Mouse (Mus musculus) heart, postnatal 25 days (tissue): ENCODE results near the gene Vezf1. TPM values are rescaled to one million over a fixed set of nuclear protein-coding genes. Genes with fewer than 3 reads are reported as not detected.
"Not testable (repeated sequence)": the region's sequence is repeated elsewhere in the genome, so short reads cannot be mapped to it uniquely, and the experiment has no call there.

ENCODE experiments used
- DNase-seq: peaks from one replicate; pipeline ENCODE4 v3.0.0; 2022; ENCODE audit warnings: low spot score
- intact Hi-C: fragments of 180-260 bp; cut with DNase I; formaldehyde crosslinking; loops from one replicate; pipeline ENCODE4 v1.15.1; 2025
- total RNA-seq, 2 experiments: library from RNA; stranded (reverse); gene quantifications; 2 replicates each; pipeline ENCODE4 v1.2.3; 2021

Gene Vezf1
- 10 to 100 TPM; 40.7 to 45.3 TPM for total RNA-seq

DNA sequence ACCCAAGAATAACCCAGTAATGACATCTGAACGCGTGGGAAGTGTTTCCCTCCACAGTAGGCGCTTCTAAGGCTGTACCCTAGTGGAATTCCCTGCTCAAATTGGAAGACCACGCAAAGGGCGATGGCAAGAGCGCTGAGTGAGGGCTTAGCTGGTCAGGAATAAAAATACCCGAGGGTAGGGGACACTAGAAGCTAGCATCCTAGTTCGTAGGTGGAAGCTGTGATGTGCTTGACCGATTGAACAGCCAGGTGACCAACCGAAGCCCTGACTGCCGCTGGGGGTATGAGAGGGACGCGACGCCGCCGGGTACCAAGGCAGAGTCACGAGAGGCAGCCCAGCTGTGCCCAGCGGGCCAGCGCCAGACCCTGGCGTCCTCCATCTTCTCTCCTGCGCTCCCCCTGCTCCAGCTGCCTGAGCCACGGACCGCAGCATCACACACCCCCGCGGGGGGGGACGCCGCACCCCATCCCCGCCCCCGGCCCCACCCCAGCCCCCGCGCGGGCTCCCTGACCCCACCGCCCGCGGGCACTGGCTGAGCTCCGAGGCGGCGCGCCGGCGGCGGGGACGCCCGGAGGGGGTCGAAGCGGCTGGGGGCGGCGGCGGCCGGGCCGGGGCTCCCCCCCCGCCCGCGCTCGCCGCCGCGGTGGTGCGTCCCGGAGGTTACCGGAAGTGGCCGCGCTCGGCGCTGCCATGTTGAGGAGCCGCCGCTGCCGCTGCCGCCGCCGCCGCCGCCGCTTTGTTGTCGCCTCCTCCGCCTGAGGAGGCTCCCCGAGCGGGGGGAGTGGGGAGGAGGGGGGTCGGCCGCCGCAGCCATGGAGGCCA, at the start of gene Vezf1:
Gene Vezf1, plus strand, starts transcription at position 694 of the 825 bp plus-strand sequence.
- intact Hi-C loops = loop anchor here (2.0 to 5.0 kb wide), 4 partner anchors 31 to 121 kb away; partner anchors contain the start of gene Cuedc1
- DNase-seq = peak; percentile 57

DNA sequence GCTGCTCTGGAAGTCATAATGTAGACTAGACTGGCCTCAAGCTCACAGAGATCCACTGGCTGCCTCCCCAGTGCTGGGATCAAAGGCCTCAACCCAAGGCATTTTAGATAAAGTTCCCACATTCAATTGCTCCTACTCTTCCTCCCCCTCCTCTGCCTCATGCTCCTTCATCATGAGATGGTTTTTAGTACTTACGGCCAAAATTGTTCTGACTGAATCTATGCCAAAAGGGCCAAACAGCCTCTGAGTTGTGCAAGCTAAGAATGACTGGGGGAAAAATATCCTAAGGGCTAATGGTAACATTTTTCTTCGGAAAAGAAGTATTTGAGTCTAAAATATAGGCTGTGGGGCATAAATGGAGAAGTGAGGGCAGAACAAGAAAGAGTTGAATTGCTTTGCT, 44.1 kb upstream of the Vezf1 start:
- DNase-seq = no peak
- intact Hi-C loops = no loop called here

DNA sequence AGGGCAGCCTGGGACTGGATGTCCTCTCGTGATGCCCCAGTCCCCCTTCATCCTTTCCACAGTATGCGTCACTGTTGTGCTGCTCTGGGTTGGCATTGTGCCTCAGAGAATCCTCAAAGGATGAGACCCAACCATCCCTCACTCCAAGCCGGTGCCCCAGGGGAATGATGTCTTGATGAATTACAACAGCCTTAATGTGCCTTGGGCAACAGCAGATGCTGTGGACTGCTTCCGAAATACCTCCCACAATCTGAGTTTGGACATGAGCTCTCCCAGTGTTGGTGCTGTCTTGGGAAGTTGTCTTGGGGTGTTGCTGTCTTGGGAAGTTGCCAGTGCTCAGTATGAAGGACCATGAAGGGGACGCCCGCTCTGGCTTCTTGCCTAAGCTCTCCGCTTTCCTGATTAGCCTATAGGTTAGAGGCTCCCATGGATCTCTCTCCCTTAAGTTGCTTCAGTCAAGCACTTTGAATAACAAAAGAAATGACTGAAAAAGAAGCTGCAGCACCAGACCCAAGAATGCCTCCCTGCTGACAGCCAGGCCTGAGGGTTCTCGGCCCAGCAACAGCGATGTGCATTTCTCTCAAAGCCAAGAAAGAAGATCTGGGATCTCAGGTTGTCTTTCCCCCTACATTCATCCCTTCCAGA, 40.6 kb upstream of the Vezf1 start:
- no peak for DNase-seq
- intact Hi-C loops = no loop called here

DNA sequence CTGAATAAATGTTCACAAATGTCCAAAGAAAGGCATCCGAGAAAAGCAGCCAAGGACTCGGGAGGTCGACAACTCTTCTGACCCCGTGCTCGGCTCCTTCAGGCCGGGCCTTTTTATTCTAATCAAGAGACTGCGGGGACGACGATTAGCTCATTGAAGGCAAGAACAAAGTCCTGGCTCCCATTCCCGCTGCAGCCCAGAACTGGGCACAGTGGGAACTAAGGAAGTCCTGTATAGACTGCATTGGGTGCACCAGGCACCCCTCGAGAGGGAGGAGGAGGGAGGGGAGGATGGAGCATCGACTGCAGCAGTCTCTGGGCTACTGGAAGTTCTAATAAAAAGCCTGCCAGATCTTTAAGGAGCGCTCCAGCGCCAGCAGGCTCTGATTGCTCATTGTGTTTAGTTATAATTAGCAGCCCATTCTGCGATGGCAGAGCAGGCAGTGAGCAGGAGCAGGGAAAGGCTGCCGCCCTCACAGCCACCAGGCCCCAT, 39.8 kb upstream of the Vezf1 start:
- DNase-seq = no peak
- intact Hi-C loops = no loop called here

DNA sequence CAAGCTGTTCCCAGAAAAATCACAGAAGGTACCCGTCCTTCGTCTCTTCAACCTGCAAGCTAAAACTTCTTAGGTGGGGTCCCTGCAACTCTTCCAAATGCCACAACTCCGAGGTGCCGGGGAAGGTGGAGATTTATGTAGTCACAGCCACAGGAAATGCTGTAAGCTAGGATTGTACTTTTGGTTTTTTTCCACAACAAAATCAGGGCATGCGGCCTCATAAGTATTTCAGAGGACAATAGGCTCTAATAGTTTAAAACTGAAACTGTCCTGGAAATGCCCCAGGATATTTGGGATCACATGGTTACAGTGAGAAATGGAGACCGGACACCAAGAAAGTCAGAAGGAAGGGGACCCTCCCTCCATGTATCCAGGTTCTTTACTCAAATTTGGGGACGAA, 37.9 kb upstream of the Vezf1 start:
- DNase-seq = no peak
- intact Hi-C loops = no loop called here

DNA sequence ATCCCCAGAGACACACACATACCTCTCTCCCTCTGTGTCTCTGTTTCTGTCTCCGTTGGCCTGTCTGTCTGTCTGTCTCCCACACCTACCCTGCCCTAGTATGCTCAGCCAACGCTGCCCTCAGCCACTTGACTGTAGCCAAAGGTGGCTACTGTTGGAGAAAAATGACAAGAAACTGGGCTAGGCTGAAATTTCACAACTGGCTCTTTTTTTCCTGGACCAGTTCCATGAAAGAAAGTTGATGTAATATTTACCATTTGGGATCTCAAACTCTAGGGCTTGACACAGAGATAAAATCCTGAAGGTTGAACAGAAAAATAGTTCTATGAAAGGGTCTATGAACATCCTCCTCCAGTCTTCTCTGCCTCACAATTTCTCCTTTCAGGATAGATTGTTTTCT, 37.2 kb upstream of the Vezf1 start:
- DNase-seq = no peak
- intact Hi-C loops = no loop called here

DNA sequence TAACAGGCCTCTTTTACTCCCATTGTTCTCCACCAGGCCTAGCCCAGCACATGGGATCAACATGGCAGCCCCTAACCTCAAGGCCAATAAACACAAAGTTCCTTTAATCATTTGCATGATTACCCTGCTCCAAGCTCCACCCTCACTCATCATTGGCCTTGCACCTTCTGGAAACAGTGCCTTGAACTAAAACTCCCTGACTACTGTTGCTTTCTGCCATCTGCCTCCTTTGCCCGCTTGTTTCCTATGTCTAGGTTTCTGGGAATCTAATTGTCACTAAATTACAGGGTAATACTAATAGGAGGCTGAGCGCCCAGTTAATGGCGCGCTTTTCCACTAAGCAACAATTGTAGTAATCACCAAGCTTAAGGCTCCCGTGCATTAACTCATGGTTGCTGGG, 36.3 kb upstream of the Vezf1 start:
- intact Hi-C loops = no loop called here
- DNase-seq = no peak

DNA sequence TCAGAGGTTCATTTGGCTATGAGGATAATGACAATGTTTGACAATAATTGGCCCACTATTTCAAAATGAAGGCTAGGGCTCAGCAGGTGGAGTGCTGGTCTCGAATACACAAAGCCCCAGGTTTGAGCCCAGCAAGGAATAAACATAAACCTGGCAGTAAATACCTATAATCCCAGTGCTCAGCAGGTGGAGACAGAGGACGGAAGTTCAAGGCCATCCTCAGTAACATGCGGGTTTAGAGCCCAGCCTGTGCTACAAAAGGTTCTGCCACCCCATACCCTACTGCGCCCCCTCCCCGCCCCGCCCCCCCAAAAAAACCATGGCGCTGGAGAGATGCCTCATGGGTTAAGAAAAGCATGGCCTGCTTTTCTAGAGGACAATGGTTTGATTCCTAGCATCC, 32.1 kb upstream of the Vezf1 start:
- intact Hi-C loops = no loop called here

DNA sequence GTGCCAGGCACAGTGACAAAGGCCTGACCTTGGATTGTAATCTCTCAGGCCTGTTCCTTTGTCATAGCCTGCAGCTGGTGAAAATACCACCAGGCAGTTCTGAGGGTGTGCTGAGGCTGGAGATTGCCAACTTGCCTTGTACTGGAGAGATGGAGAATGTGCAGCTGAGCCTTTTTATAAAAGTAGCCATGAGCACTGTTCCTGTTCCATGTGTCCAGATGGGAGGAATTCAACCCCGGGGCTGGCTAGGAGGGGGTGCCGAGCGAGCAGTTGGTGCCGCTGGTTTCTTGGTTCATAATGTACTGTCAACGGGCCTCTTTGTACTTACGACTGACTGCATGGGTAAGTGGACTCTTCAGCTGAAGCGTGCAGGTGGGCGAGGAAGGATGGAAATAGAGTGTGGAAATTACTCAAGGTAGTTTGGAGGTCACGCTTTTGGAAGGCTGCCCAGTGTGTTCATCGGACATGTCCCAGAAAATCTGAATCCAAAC, 31.3 kb upstream of the Vezf1 start:
- no peak for DNase-seq
- intact Hi-C loops = no loop called here

More for the DNA sequence above, 32.1 kb upstream of the Vezf1 start:
- DNase-seq = no peak

DNA sequence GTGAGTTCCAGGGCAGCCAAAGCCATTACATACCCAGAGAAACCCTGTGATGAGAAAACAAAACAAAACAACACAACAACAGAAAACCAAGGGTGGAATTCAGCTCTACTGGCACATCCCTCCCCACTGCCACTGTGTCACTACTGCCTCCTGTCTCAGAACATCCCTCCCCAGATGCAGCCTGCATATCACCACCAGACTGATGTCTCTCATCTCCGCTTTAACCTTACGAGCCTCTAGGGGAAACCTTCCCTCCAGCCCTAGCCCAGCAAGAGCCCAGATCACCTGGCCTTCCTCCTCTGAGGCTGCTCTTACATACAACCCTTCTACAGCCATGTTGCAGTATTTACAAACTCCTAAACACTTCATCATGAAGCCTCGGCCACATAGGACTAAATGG, 30.7 kb upstream of the Vezf1 start:
- DNase-seq = no peak
- intact Hi-C loops = no loop called here

DNA sequence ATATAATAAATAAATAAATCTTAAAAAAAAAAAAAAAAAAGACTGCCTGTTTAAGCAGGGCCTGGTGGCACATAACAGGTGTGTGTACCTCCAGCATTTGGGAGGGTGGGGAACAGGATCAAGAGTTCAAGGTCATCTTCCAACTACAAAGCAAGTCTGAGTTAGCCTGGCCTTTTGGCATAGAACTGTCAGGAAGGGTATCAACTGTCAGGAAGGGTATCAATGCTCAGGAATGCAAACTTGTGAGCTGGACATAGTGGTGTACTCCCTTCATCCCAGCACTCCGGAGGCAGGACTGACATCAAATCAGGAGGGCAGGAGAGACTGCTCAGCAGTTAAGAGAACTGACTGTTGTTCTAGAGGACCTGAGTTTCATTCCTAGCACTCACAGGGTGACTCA, 29.0 kb upstream of the Vezf1 start:
- no peak for DNase-seq
- intact Hi-C loops = no loop called here

DNA sequence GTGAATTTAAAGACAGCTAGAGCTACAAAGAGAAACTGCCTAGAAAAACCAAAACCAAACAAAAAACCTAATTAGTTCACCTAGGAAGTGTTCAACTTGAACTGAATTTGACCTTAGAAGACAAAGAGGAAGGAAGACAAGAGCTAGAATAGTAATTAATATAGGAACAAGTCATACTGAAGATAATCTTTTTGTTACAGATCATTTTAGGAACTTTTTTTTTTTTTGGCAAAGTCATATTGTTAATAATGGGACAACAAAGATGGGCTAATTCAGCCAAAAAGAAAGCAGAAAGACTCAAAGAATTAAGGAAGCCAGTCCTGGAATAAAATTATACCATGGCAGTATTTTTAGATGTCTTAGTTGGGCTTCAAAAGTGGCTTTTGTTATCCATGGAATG, 23.8 kb upstream of the Vezf1 start:
- intact Hi-C loops = no loop called here
- DNase-seq = no peak

DNA sequence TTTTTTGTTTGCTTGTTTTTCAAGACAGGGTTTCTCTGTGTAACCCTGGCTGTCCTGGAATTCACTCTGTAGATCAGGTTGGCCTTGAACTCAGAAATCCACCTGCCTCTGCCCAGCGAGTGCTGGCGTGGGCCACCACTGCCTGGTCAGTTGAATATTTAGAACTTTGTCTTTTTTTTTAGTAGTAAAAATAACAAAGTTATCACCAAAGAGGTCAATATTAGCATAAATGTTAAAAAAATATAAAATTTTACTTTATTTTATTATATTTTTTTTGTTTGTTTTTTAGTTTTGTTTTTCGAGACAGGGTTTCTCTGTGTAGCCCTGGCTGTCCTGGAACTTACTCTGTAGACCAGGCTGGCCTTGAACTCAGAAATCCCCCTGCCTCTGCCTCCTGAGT, 22.9 kb upstream of the Vezf1 start:
- intact Hi-C loops = loop anchor here (5.0 kb wide), 1 partner anchor 78 kb away; no protein-coding TSS in a partner anchor
- not testable (repeated sequence) for DNase-seq

DNA sequence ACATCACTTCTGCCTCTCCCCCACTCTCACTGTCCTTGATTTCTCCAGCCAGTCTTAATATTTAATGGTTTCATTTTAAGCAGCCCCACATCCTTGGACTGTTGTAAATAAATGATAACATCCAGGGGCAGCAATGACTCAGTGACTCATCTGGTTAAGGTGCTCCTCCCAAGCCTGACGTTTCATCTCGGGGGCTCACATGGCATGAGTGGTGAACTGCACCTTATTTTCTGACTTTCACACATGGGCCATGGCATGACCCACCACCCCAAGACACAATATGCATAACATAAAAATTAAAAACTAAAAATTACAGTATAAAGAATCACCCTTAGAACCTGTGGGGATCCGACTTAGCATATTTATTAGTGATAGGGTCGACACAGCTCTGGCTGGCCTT, 22.2 kb upstream of the Vezf1 start:
- intact Hi-C loops = loop anchor here (5.0 kb wide), 1 partner anchor 79 kb away; no protein-coding TSS in a partner anchor
- no peak for DNase-seq

DNA sequence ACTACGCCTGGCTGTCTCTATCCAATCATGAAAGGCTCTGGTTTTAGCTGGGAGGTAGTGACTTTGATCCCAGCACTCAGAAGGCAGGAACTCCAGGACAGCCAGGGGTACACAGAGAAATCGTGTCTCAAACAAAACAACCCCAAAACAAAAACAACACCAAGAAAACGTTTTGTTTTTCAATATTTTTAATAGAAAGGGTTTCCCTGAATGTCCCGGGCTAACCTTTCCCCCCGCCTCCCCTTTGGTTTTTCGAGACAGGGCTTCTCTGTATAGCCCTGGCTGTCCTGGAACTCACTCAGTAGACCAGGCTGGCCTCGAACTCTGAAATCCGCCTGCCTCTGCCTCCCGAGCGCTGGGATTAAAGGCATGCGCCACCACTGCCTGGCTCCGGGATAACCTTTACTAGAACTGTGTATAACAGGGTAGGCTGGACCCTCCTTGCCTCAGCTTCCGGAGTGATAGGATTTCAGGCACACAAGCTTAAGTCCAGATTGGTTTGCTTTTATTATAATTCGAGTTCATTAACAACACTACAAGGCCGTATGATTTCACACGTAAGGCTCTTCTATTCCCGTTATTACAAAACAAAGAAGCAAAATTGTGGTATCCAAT, 21.6 kb upstream of the Vezf1 start:
- DNase-seq = no peak

DNA sequence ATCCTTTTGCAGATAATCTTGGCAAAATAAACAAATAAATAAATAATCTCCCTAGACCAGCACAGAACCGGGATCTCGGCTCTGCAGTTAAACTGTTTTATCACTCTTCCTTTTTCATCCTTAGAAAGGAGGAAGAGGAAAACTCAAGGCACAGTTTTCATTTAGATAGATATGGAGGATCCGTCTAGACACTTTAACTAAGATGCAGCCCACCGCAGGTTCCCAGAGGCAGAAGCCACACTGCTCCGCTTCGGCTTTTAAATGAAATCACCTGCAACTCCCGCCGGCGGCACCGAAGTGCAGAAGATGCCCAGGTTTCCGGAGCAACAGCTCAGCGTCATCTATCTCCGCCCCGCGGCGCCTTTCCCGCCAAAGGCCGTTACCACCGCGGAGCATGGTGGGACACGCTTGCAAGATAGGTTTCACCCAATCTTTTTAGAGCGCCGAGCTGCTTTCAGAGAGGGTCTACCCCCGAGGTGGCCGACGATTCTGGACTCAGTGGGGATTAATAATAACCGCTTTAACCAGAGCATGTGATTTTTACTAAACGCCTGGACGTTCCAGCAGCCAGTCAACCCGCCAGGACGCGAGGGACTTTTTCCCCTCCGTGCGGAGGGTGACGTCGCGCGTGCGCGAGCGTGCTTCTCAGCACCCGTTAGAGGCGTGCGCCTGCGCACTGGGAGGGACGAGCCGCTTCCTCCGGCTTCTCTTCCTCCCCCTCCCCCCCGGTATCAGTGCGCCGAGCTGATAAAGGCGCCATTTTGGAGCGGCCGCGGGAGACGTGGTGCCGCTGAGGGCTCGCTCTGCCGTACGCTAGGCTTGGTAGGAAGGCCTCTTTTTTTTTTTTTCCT, 20.9 kb upstream of the Vezf1 start, which contains the start of gene Srsf1:
Gene Srsf1, plus strand, starts transcription at position 430 of the 851 bp plus-strand sequence.
- intact Hi-C loops = loop anchor here (1.0 to 5.0 kb wide), 2 partner anchors 61 to 80 kb away; no protein-coding TSS in a partner anchor
- DNase-seq = peak; percentile 95

More for the DNA sequence above, 21.6 kb upstream of the Vezf1 start:
- intact Hi-C loops = loop anchor here (5.0 kb wide), 1 partner anchor 79 kb away; no protein-coding TSS in a partner anchor

DNA sequence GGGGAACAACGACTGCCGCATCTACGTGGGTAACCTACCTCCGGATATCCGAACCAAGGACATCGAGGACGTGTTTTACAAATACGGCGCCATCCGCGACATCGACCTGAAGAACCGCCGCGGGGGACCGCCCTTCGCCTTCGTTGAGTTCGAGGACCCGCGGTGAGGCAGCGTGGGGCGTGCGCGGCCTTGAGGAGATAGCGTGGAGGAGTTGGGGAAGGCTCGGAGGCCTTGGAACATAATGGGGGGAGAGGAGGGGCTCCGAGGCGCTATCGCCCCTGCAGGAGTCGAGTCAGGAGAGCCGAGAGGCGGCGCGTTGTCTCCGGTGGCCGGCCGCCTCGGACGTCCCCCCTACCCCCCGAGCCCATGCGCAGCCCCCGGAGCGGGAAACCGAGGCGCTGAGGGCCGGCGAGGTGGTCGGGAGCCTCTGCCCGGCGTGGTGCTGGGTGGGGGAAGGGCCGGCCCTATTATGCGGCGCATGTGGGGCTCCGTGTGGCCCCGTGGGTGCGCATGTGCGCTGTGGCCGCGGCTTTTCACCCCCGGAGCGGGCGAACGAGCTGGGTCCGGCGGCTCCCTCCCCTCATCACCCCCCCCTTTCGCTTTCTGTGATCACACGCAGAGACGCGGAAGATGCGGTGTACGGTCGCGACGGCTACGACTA, 20.1 kb upstream of the Vezf1 start:
- intact Hi-C loops = loop anchor here (1.0 to 5.0 kb wide), 2 partner anchors 62 to 81 kb away; no protein-coding TSS in a partner anchor
- peak; percentile 41 for DNase-seq

DNA sequence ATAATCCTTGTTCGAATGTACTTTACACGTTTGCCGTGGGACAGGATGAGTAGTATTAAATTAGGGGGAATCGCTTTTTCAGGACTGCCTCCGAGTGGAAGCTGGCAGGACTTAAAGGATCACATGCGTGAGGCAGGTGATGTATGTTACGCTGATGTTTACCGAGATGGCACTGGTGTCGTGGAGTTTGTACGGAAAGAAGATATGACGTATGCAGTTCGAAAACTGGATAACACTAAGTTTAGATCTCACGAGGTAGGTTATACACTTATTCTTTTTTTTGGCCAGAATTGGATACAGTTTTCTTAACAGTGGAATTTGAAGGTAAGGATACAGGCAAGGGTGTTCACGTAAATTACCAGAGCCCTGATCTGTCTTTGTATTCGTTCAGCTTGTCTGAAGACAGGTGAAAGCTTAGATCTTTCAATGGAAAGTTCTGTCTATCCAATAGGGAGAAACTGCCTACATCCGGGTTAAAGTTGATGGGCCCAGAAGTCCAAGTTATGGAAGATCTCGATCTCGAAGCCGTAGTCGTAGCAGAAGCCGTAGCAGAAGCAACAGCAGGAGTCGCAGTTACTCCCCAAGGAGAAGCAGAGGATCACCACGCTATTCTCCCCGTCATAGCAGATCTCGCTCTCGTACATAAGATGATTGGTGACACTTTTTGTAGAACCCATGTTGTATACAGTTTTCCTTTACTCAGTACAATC, 19.0 kb upstream of the Vezf1 start:
- intact Hi-C loops = loop anchor here (5.0 kb wide), 1 partner anchor 82 kb away; no protein-coding TSS in a partner anchor
- DNase-seq = no peak
